Mouse (Mus musculus) stomach, embryonic 15.5 days (tissue): Measurements from ENCODE around the gene Izumo4. TPM values are rescaled to one million over a fixed set of nuclear protein-coding genes. Genes with fewer than 3 reads are reported as not detected.
A peak's percentile ranks its signal among the peaks of the same experiment; 100 is the strongest.

Source experiments
- ATAC-seq: fragments of 200-750 bp; cut with Nextera tagmentation; 2 replicates; pipeline ENCODE4 v1.8.0; 2017; ENCODE audit warnings: low read depth, moderate number of reproducible peaks, moderate TSS enrichment; ENCODE audit not compliant: insufficient read depth, low FRiP score
- H3K27ac ChIP-seq: fragments of 300-500 bp; sonication (generic); 2 replicates; pipeline ENCODE4 v1.5.1; 2015; ENCODE audit warnings: mild to moderate bottlenecking, inconsistent platforms
- H3K27me3 ChIP-seq: fragments of 300-500 bp; sonication (generic); replicated peaks from 2 replicates; pipeline ENCODE4 v1.6.1; 2015; ENCODE audit warnings: inconsistent platforms
- H3K36me3 ChIP-seq: fragments of 300-500 bp; sonication (generic); 2 replicates; pipeline ENCODE4 v1.6.1; 2015; ENCODE audit warnings: inconsistent platforms
- H3K4me1 ChIP-seq: fragments of 300-500 bp; sonication (generic); 2 replicates; pipeline ENCODE4 v1.6.1; 2015; ENCODE audit warnings: inconsistent platforms
- H3K4me2 ChIP-seq: fragments of 300-500 bp; sonication (generic); 2 replicates; pipeline ENCODE4 v1.6.1; 2015; ENCODE audit warnings: mild to moderate bottlenecking, inconsistent platforms
- H3K4me3 ChIP-seq: fragments of 300-500 bp; sonication (generic); replicated peaks from 2 replicates; pipeline ENCODE4 v1.5.1; 2015; ENCODE audit warnings: inconsistent platforms
- H3K9ac ChIP-seq: fragments of 300-500 bp; sonication (generic); 2 replicates; pipeline ENCODE4 v1.6.1; 2015; ENCODE audit warnings: inconsistent platforms
- H3K9me3 ChIP-seq: fragments of 300-500 bp; sonication (generic); 2 replicates; pipeline ENCODE4 v1.6.1; 2016; ENCODE audit warnings: inconsistent platforms
- WGBS: fragments of 180-500 bp; shearing (Covaris S2); methylation state at CpG from one replicate; pipeline ENCODE4 v1.1.7; 2015; 5-methylcytosine and 5-hydroxymethylcytosine counted together
- polyA plus RNA-seq: library from polyadenylated mRNA; unstranded; fragments of >200 nt; fragmentation: Nextera tagmentation; extraction: Ambion mirVana; gene quantifications from 2 replicates; pipeline ENCODE4 v1.2.1, GENCODE M21; 2015

The Izumo4 gene
- polyA plus RNA-seq, 1 experiment from 2014 or later = 27.1 TPM

GRCm38 (mm10) chr10:80744262-80744661 is 42.3 kb downstream of the Izumo4 start:
- Histone ChIP-seq H3K36me3 (no peaks in the 10 kb centered on the region), H3K4me1 (peaks cover 14% of the 10 kb centered on the region), H3K4me3 (no peak overlapping the region), H3K4me2 (no peak overlapping the region), H3K27ac (no peak overlapping the region), H3K27me3 (no peaks in the 10 kb centered on the region), H3K9ac (no peak overlapping the region), H3K9me3 (no peaks in the 10 kb centered on the region)
- ATAC-seq = peak; percentile 32; the same call in 1 of the 2 replicates
- WGBS = 36% methylated on average over 5 of the region's 5 CpGs

GRCm38 (mm10) chr10:80747410-80747809 is 45.4 kb downstream of the Izumo4 start:
- WGBS = 12% methylated on average over 3 of the region's 3 CpGs
- Histone ChIP-seq H3K4me2 (no peak overlapping the region), H3K36me3 (no peaks in the 10 kb centered on the region), H3K9ac (no peak overlapping the region), H3K27me3 (no peaks in the 10 kb centered on the region), H3K9me3 (no peaks in the 10 kb centered on the region), H3K4me1 (peaks cover 14% of the 10 kb centered on the region), H3K27ac (no peak overlapping the region), H3K4me3 (no peak overlapping the region)
- no peak for ATAC-seq

- H3K27me3 ChIP-seq = no peaks in the 10 kb centered on the region
- ATAC-seq = no peak
- H3K27ac ChIP-seq = no peak overlapping the region
- no peak overlapping the region for H3K4me3 ChIP-seq
- H3K9ac ChIP-seq = no peak overlapping the region
- no peak overlapping the region for H3K4me2 ChIP-seq
- no peaks in the 10 kb centered on the region for H3K36me3 ChIP-seq
- H3K9me3 ChIP-seq = no peaks in the 10 kb centered on the region
- peaks cover 15% of the 10 kb centered on the region for H3K4me1 ChIP-seq
- 6% methylated on average over 6 of the region's 6 CpGs for WGBS
These were observed 46.6 kb downstream of the Izumo4 start for GRCm38 (mm10) chr10:80748609-80749008.

DNA sequence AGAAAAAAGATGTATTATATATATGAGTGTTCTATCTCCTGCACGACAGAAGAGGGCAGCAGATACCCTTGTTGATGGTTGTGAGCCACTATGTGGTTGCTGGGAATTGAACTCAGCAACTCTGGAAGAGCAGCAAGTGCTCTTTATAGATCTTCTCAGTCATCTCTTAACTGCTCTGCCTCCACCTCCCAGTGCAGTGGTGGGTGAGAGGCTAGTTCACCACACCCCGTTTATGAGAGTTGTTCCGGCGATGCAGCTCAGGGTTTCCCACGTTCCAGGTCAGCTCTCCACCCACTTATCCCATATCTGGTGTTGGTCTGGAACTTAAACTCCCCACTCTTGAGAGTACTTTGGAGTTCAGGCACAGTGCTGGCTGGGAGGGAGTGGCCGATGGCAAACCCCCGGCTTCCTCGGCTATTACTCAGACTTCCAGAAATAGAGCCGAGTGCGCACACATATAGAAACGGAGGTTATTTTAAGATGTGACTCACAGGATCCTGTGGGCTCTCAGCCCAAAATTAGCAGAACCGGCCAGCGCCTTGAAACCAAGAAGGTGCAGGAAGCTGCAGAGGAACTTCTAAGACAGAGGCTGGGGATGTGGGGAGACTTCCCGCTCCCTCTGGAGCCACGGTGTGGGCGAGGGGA is 49.3 kb downstream of the Izumo4 start:
- WGBS = 6% methylated on average over 16 of the region's 16 CpGs
- H3K27me3 ChIP-seq = no peaks in the 10 kb centered on the region
- H3K4me3 ChIP-seq = peak overlapping the region; percentile 24
- H3K9ac ChIP-seq = no peak overlapping the region
- H3K27ac ChIP-seq = peak overlapping the region; percentile 90
- H3K36me3 ChIP-seq = no peaks in the 10 kb centered on the region
- ATAC-seq = no peak; the same call in 1 of the 2 replicates
- H3K9me3 ChIP-seq = no peaks in the 10 kb centered on the region
- H3K4me2 ChIP-seq = peak overlapping the region; percentile 61
- peaks cover 20% of the 10 kb centered on the region for H3K4me1 ChIP-seq

- peak; percentile 65 for ATAC-seq
- no peaks in the 10 kb centered on the region for H3K9me3 ChIP-seq
- no peak overlapping the region for H3K9ac ChIP-seq
- peak overlapping the region; percentile 90 for H3K27ac ChIP-seq
- WGBS = 3% methylated on average over 6 of the region's 6 CpGs
- peak overlapping the region; percentile 61 for H3K4me2 ChIP-seq
- peak overlapping the region; percentile 24 for H3K4me3 ChIP-seq
- H3K4me1 ChIP-seq = peaks cover 28% of the 10 kb centered on the region
- H3K27me3 ChIP-seq = no peaks in the 10 kb centered on the region
- no peaks in the 10 kb centered on the region for H3K36me3 ChIP-seq
These were observed 50.2 kb downstream of the Izumo4 start for GRCm38 (mm10) chr10:80752079-80752625.

- Histone ChIP-seq H3K4me1 (peaks cover 42% of the 10 kb centered on the region), H3K36me3 (no peaks in the 10 kb centered on the region), H3K4me2 (peak within 1 kb of the TSS; percentile 84), H3K27me3 (no peaks in the 10 kb centered on the region), H3K9me3 (no peaks in the 10 kb centered on the region), H3K27ac (peak within 1 kb of the TSS; percentile 79), H3K9ac (peak within 1 kb of the TSS; percentile 88), H3K4me3 (peak within 1 kb of the TSS; percentile 97)
- ATAC-seq = peak; percentile 93
- WGBS = 1% methylated on average over 50 of the region's 57 CpGs
These were observed 52.8 kb downstream of the Izumo4 start, which contains the start of gene Dot1l for GRCm38 (mm10) chr10:80754594-80755290. Gene Dot1l (plus strand): TSS chr10:80755206.

Other genes with a start within 250 kb of the Izumo4 start
- gene Onecut3, start 207.3 kb upstream of the Izumo4 start, polyA plus RNA-seq = 0.18 and 0.21 TPM in 2 replicates
- 0.19 and 0.32 TPM in 2 replicates for gene Atp8b3, start 163.1 kb upstream of the Izumo4 start, polyA plus RNA-seq
- gene Rexo1, start 140.6 kb upstream of the Izumo4 start, polyA plus RNA-seq = 23.2 and 23.3 TPM in 2 replicates
- 9.3 and 10.3 TPM in 2 replicates for gene Klf16, start 124.9 kb upstream of the Izumo4 start, polyA plus RNA-seq
- gene Abhd17a, start 111.8 kb upstream of the Izumo4 start, polyA plus RNA-seq = 102 and 103 TPM in 2 replicates
- gene Scamp4, start 99.3 kb upstream of the Izumo4 start, polyA plus RNA-seq = 86.1 and 93.0 TPM in 2 replicates
- gene Adat3, start 99.3 kb upstream of the Izumo4 start, polyA plus RNA-seq = 6.1 and 6.4 TPM in 2 replicates
- 3.9 TPM in 2 replicates for gene Gm49322, start 96.2 kb upstream of the Izumo4 start, polyA plus RNA-seq
- 134 and 148 TPM in 2 replicates for gene Csnk1g2, start 79.3 kb upstream of the Izumo4 start, polyA plus RNA-seq
- gene Btbd2, start 45.1 kb upstream of the Izumo4 start, polyA plus RNA-seq = 70.1 and 72.2 TPM in 2 replicates
- 83.9 and 86.3 TPM in 2 replicates for gene Mknk2, start 24.1 kb upstream of the Izumo4 start, polyA plus RNA-seq
- gene Mob3a, start 207 bp upstream of the Izumo4 start, polyA plus RNA-seq = 46.2 and 47.5 TPM in 2 replicates
- gene Ap3d1, start 40.1 kb downstream of the Izumo4 start, polyA plus RNA-seq = 76.1 and 82.3 TPM in 2 replicates
- gene Dot1l, start 53.0 kb downstream of the Izumo4 start, polyA plus RNA-seq = 17.3 and 17.4 TPM in 2 replicates
- gene Sf3a2, start 96.0 kb downstream of the Izumo4 start, polyA plus RNA-seq = 52.6 and 62.0 TPM in 2 replicates
- gene Plekhj1, start 96.4 kb downstream of the Izumo4 start, polyA plus RNA-seq = 117 and 118 TPM in 2 replicates
- not detected in 2 replicates for gene Amh, start 103.1 kb downstream of the Izumo4 start, polyA plus RNA-seq
- gene Jsrp1, start 111.3 kb downstream of the Izumo4 start, polyA plus RNA-seq = 1.0 and 1.4 TPM in 2 replicates
- gene Oaz1, start 124.5 kb downstream of the Izumo4 start, polyA plus RNA-seq = 1,556 and 1,602 TPM in 2 replicates
- 0.24 TPM in 2 replicates for gene Lingo3, start 141.9 kb downstream of the Izumo4 start, polyA plus RNA-seq
- gene Lsm7, start 153.0 kb downstream of the Izumo4 start, polyA plus RNA-seq = 245 and 261 TPM in 2 replicates
- gene Sppl2b, start 153.1 kb downstream of the Izumo4 start, polyA plus RNA-seq = 37.1 and 41.9 TPM in 2 replicates
- 0.06 TPM in 1 of 2 replicates, not detected in the other for gene Tmprss9, start 169.7 kb downstream of the Izumo4 start, polyA plus RNA-seq
- 317 and 334 TPM in 2 replicates for gene Timm13, start 198.8 kb downstream of the Izumo4 start, polyA plus RNA-seq
- gene Lmnb2, start 216.1 kb downstream of the Izumo4 start, polyA plus RNA-seq = 38.1 and 46.1 TPM in 2 replicates
- gene Gadd45b, start 227.9 kb downstream of the Izumo4 start, polyA plus RNA-seq = 33.6 TPM in 2 replicates